Mouse (Mus musculus) T-helper 17 cell (primary cell): ENCODE measurements at regions not wholly inside any gene's neighbourhood (a gene's known extent, or its start where the extent isn't known, plus 50 kb on each side); places are given as distances from the start of the nearest gene placed in this dataset.

ENCODE experiments used
- in situ Hi-C, 2 experiments: fragments of 300-600 bp; cut with MboI, MseI; formaldehyde crosslinking; loops; 1 replicate in 1 of 2; 2 replicates in 1 of 2; pipeline ENCODE4 v1.15.1; 2025; ENCODE audit warnings: high pct_unique_total_duplicates in 2 of 2

GRCm38 (mm10) chr3:104586342-104587175 is 51.9 kb upstream of the Slc16a1 start:
- in situ Hi-C loops, result no loop called here

- in situ Hi-C loops, result no loop called here
Measured at GRCm38 (mm10) chr3:104585303-104585702, 53.2 kb upstream of the Slc16a1 start.

GRCm38 (mm10) chr3:104583236-104583635 is 55.2 kb upstream of the Slc16a1 start:
- in situ Hi-C loops, result no loop called here

GRCm38 (mm10) chr3:104582521-104582920 is 55.9 kb upstream of the Slc16a1 start:
- in situ Hi-C loops, result no loop called here

- in situ Hi-C loops, result no loop called here
Measured at GRCm38 (mm10) chr3:104579186-104579585, 59.3 kb upstream of the Slc16a1 start.

GRCm38 (mm10) chr3:104578374-104578773 is 60.1 kb upstream of the Slc16a1 start:
- in situ Hi-C loops, result no loop called here

GRCm38 (mm10) chr3:104577228-104577927 is 61.1 kb upstream of the Slc16a1 start:
- in situ Hi-C loops, result no loop called here

GRCm38 (mm10) chr3:104573277-104573940 is 61.7 kb upstream of the Lrig2 start:
- in situ Hi-C loops, result no loop called here

- in situ Hi-C loops, result no loop called here
Measured at GRCm38 (mm10) chr3:104571935-104572631, 60.4 kb upstream of the Lrig2 start.

GRCm38 (mm10) chr3:104565423-104566230 is 53.9 kb upstream of the Lrig2 start:
- in situ Hi-C loops, result loop anchor here in 1 of 2 experiments (5.0 kb wide), 1 partner anchor 52 kb away; no protein-coding TSS in a partner anchor

- in situ Hi-C loops, result loop anchor here in 1 of 2 experiments (5.0 kb wide), 1 partner anchor 52 kb away; no protein-coding TSS in a partner anchor
Measured at GRCm38 (mm10) chr3:104564857-104565256, 53.1 kb upstream of the Lrig2 start.

GRCm38 (mm10) chr3:104561567-104561966 is 49.8 kb upstream of the Lrig2 start:
- in situ Hi-C loops, result no loop called here
